Mouse (Mus musculus) heart, embryonic 11.5 days (tissue): Measurements from ENCODE around the gene 1810010H24Rik. TPM values are rescaled to one million over a fixed set of nuclear protein-coding genes. Genes with fewer than 3 reads are reported as not detected.

Experiments
- polyA plus RNA-seq: library from polyadenylated mRNA; unstranded; fragments of >200 nt; fragmentation: Nextera tagmentation; extraction: Ambion mirVana; gene quantifications from 2 replicates; pipeline ENCODE4 v1.2.1, GENCODE M21; 2014

1810010H24Rik gene
- polyA plus RNA-seq, 1 experiment from 2014 or later, result 1.7 TPM

Other genes with a start within 250 kb of the 1810010H24Rik start
- gene Polg2, start 246.1 kb upstream of the 1810010H24Rik start, polyA plus RNA-seq, result 7.5 and 9.3 TPM in 2 replicates
- gene Ddx5, start 236.5 kb upstream of the 1810010H24Rik start, polyA plus RNA-seq, result 277 and 291 TPM in 2 replicates
- 15.6 and 17.0 TPM in 2 replicates for gene Cep95, start 236.4 kb upstream of the 1810010H24Rik start, polyA plus RNA-seq
- 13.3 and 14.3 TPM in 2 replicates for gene Smurf2, start 105.0 kb upstream of the 1810010H24Rik start, polyA plus RNA-seq
- gene Kpna2, start 26.1 kb upstream of the 1810010H24Rik start, polyA plus RNA-seq, result 342 and 382 TPM in 2 replicates
- 21.2 and 26.5 TPM in 2 replicates for gene Bptf, start 106.4 kb downstream of the 1810010H24Rik start, polyA plus RNA-seq
- 48.8 and 50.0 TPM in 2 replicates for gene Nol11, start 163.7 kb downstream of the 1810010H24Rik start, polyA plus RNA-seq